Mouse (Mus musculus) megakaryocyte, embryonic 14.5 days (primary cell): ENCODE measurements around the gene Sarm1. TPM values are rescaled to one million over a fixed set of nuclear protein-coding genes. Genes with fewer than 3 reads are reported as not detected.

Source experiments
- H3K27me3 ChIP-seq: replicated peaks from 2 replicates; pipeline ENCODE3; 2012; ENCODE audit warnings: inconsistent platforms
- H3K36me3 ChIP-seq: replicated peaks from 2 replicates; pipeline ENCODE3; 2012; ENCODE audit warnings: low read length, inconsistent platforms, mixed read lengths
- H3K4me1 ChIP-seq: 2 replicates; pipeline ENCODE4 v1.6.1; 2012; ENCODE audit warnings: inconsistent platforms
- H3K4me3 ChIP-seq: replicated peaks from 2 replicates; pipeline ENCODE3; 2012; ENCODE audit warnings: moderate library complexity, mild to moderate bottlenecking, inconsistent platforms
- H3K9me3 ChIP-seq: 2 replicates; pipeline ENCODE4 v1.6.1; 2012; ENCODE audit warnings: inconsistent platforms
- FLI1 ChIP-seq: IDR thresholded peaks from 2 replicates; pipeline ENCODE4 v1.6.1; 2012; ENCODE audit warnings: low read length, inconsistent platforms, mixed read lengths
- GATA1 ChIP-seq: IDR thresholded peaks from 3 replicates; pipeline ENCODE4 v1.6.1; 2012; ENCODE audit warnings: mixed read lengths, low read length, inconsistent platforms, borderline replicate concordance
- polyA plus RNA-seq: library from polyadenylated mRNA; stranded (reverse); fragments of >175 nt; gene quantifications from 2 replicates; pipeline ENCODE4 v1.2.3, GENCODE M21; 2012; ENCODE audit warnings: low replicate concordance; ENCODE audit not compliant: insufficient read depth

The Sarm1 gene
- polyA plus RNA-seq, 1 experiment = not detected

GRCm38 (mm10) chr11:78447168-78447567 is 50.4 kb downstream of the Sarm1 start:
- Histone ChIP-seq H3K36me3 (no peaks in the 10 kb centered on the region), H3K9me3 (no peaks in the 10 kb centered on the region), H3K4me1 (peaks cover 13% of the 10 kb centered on the region), H3K4me3 (peak overlapping the region; percentile 31), H3K27me3 (peaks cover 38% of the 10 kb centered on the region)
- no peak for TF ChIP-seq FLI1
- TF ChIP-seq GATA1 = no peak

GRCm38 (mm10) chr11:78443115-78443514 is 54.4 kb downstream of the Sarm1 start:
- Histone ChIP-seq H3K4me3 (no peak overlapping the region), H3K27me3 (peaks cover 36% of the 10 kb centered on the region), H3K36me3 (no peaks in the 10 kb centered on the region), H3K4me1 (peaks cover 9% of the 10 kb centered on the region), H3K9me3 (no peaks in the 10 kb centered on the region)
- TF ChIP-seq FLI1 (no peak), GATA1 (no peak)

- no peaks in the 10 kb centered on the region for H3K36me3 ChIP-seq
- H3K27me3 ChIP-seq = peaks cover 60% of the 10 kb centered on the region
- H3K4me3 ChIP-seq = no peak overlapping the region
- H3K9me3 ChIP-seq = no peaks in the 10 kb centered on the region
- no peak for TF ChIP-seq GATA1
- peaks cover 9% of the 10 kb centered on the region for H3K4me1 ChIP-seq
Observed at GRCm38 (mm10) chr11:78438399-78438930, 59.1 kb downstream of the Sarm1 start.

- Histone ChIP-seq H3K36me3 (no peaks in the 10 kb centered on the region), H3K9me3 (no peaks in the 10 kb centered on the region)
Observed at GRCm38 (mm10) chr11:78437182-78437581, 60.4 kb downstream of the Sarm1 start.

GRCm38 (mm10) chr11:78435776-78436349 is 61.7 kb downstream of the Sarm1 start:
- H3K27me3 ChIP-seq = peaks cover 58% of the 10 kb centered on the region
- TF ChIP-seq FLI1 (no peak), GATA1 (no peak)
- no peak overlapping the region for H3K4me3 ChIP-seq
- H3K9me3 ChIP-seq = no peaks in the 10 kb centered on the region
- no peaks in the 10 kb centered on the region for H3K36me3 ChIP-seq
- peaks cover 9% of the 10 kb centered on the region for H3K4me1 ChIP-seq

More at GRCm38 (mm10) chr11:78437182-78437581, 60.4 kb downstream of the Sarm1 start:
- no peak for TF ChIP-seq FLI1
- no peak for TF ChIP-seq GATA1
- peaks cover 62% of the 10 kb centered on the region for H3K27me3 ChIP-seq
- H3K4me1 ChIP-seq = peaks cover 9% of the 10 kb centered on the region
- no peak overlapping the region for H3K4me3 ChIP-seq

GRCm38 (mm10) chr11:78434052-78434451 is 63.5 kb downstream of the Sarm1 start:
- H3K36me3 ChIP-seq = no peaks in the 10 kb centered on the region
- peaks cover 9% of the 10 kb centered on the region for H3K4me1 ChIP-seq
- TF ChIP-seq GATA1 = no peak
- no peak for TF ChIP-seq FLI1
- no peaks in the 10 kb centered on the region for H3K9me3 ChIP-seq
- H3K27me3 ChIP-seq = peaks cover 59% of the 10 kb centered on the region
- no peak overlapping the region for H3K4me3 ChIP-seq

- peaks cover 4% of the 10 kb centered on the region; the same call in 1 of the 2 replicates for H3K9me3 ChIP-seq
- H3K4me3 ChIP-seq = no peak overlapping the region
- TF ChIP-seq GATA1 (no peak), FLI1 (no peak)
- H3K27me3 ChIP-seq = peaks cover 60% of the 10 kb centered on the region
- H3K36me3 ChIP-seq = no peaks in the 10 kb centered on the region
- H3K4me1 ChIP-seq = peaks cover 9% of the 10 kb centered on the region
Observed at GRCm38 (mm10) chr11:78431176-78431575, 66.4 kb downstream of the Sarm1 start.

- H3K4me1 ChIP-seq = peaks cover under 1% of the 10 kb centered on the region; the same call in 1 of the 2 replicates
- peaks cover 4% of the 10 kb centered on the region; the same call in 1 of the 2 replicates for H3K9me3 ChIP-seq
- no peaks in the 10 kb centered on the region for H3K36me3 ChIP-seq
- no peak overlapping the region for H3K4me3 ChIP-seq
- H3K27me3 ChIP-seq = peaks cover 61% of the 10 kb centered on the region
- TF ChIP-seq GATA1 (no peak), FLI1 (no peak)
Observed at GRCm38 (mm10) chr11:78430195-78430878, 67.2 kb downstream of the Sarm1 start.

- Histone ChIP-seq H3K4me1 (peaks cover 3% of the 10 kb centered on the region; the same call in 1 of the 2 replicates), H3K4me3 (no peak overlapping the region), H3K36me3 (no peaks in the 10 kb centered on the region), H3K27me3 (peaks cover 57% of the 10 kb centered on the region), H3K9me3 (peaks cover 4% of the 10 kb centered on the region; the same call in 1 of the 2 replicates)
- TF ChIP-seq GATA1 (no peak), FLI1 (no peak)
Observed at GRCm38 (mm10) chr11:78428309-78428708, 69.2 kb downstream of the Sarm1 start.

- H3K4me1 ChIP-seq = peaks cover 8% of the 10 kb centered on the region
- H3K36me3 ChIP-seq = no peaks in the 10 kb centered on the region
- peaks cover 4% of the 10 kb centered on the region; the same call in 1 of the 2 replicates for H3K9me3 ChIP-seq
- TF ChIP-seq FLI1 (no peak), GATA1 (no peak)
- peaks cover 58% of the 10 kb centered on the region for H3K27me3 ChIP-seq
- no peak overlapping the region for H3K4me3 ChIP-seq
Observed at GRCm38 (mm10) chr11:78427655-78428054, 69.9 kb downstream of the Sarm1 start.
